Mouse (Mus musculus) right cerebral cortex, postnatal 10 days (tissue): ENCODE measurements around the gene Stard5.

ENCODE experiments used
- DNase-seq, 2 experiments: peaks; one replicate each; pipeline ENCODE4 v3.0.0; 2021; ENCODE audit warnings: low spot score in 2 of 2

Gene Stard5

GRCm38 (mm10) chr7:83662711-83663375 is 31.1 kb downstream of the Stard5 start:
- DNase-seq = peak in 1 of 2 experiments; percentile 35

- DNase-seq = no peak
These were observed 34.4 kb downstream of the Stard5 start for GRCm38 (mm10) chr7:83666087-83666595.

GRCm38 (mm10) chr7:83667936-83668645 is 36.3 kb downstream of the Stard5 start:
- no peak for DNase-seq

- peak; percentile 73 to 82 for DNase-seq
These were observed 37.0 kb downstream of the Stard5 start for GRCm38 (mm10) chr7:83668724-83669123.

GRCm38 (mm10) chr7:83671573-83671972 is 39.8 kb downstream of the Stard5 start:
- DNase-seq = peak in 1 of 2 experiments; percentile 5

- peak; percentile 25 to 39 for DNase-seq
These were observed 43.9 kb downstream of the Stard5 start for GRCm38 (mm10) chr7:83675545-83676254.

- no peak for DNase-seq
These were observed 45.5 kb downstream of the Stard5 start for GRCm38 (mm10) chr7:83677296-83677695.

GRCm38 (mm10) chr7:83678506-83678905 is 46.7 kb downstream of the Stard5 start:
- no peak for DNase-seq

GRCm38 (mm10) chr7:83682640-83683274 is 51.0 kb downstream of the Stard5 start:
- DNase-seq = no peak

- DNase-seq = peak in 1 of 2 experiments; percentile 48
These were observed 63.9 kb downstream of the Stard5 start for GRCm38 (mm10) chr7:83695449-83696212.

GRCm38 (mm10) chr7:83699066-83699745 is 67.4 kb downstream of the Stard5 start:
- no peak for DNase-seq
